Mouse (Mus musculus) limb, embryonic 13.5 days (tissue): ENCODE measurements around the gene Gnai2. TPM values are rescaled to one million over a fixed set of nuclear protein-coding genes. Genes with fewer than 3 reads are reported as not detected.
A peak's percentile ranks its signal among the peaks of the same experiment; 100 is the strongest.

Source experiments
- ATAC-seq: fragments of 200-750 bp; cut with Nextera tagmentation; 2 replicates; pipeline ENCODE4 v1.8.0; 2017; ENCODE audit warnings: low read depth, moderate number of reproducible peaks, moderate TSS enrichment; ENCODE audit not compliant: low FRiP score
- H3K27ac ChIP-seq: fragments of 300-500 bp; sonication (generic); 2 replicates; pipeline ENCODE4 v1.5.1; 2015; ENCODE audit warnings: inconsistent platforms, mild to moderate bottlenecking, moderate library complexity
- H3K27me3 ChIP-seq: fragments of 300-500 bp; sonication (generic); 2 replicates; pipeline ENCODE4 v1.6.1; 2015; ENCODE audit warnings: mild to moderate bottlenecking, inconsistent platforms
- H3K36me3 ChIP-seq: fragments of 300-500 bp; sonication (generic); 2 replicates; pipeline ENCODE4 v1.6.1; 2015; ENCODE audit warnings: inconsistent platforms, mild to moderate bottlenecking, moderate library complexity
- H3K4me1 ChIP-seq: fragments of 300-500 bp; sonication (generic); 2 replicates; pipeline ENCODE4 v1.6.1; 2015; ENCODE audit warnings: inconsistent platforms
- H3K4me2 ChIP-seq: fragments of 300-500 bp; sonication (generic); replicated peaks from 2 replicates; pipeline ENCODE4 v1.6.1; 2015; ENCODE audit warnings: inconsistent platforms, mild to moderate bottlenecking, moderate library complexity
- H3K4me3 ChIP-seq: fragments of 300-500 bp; sonication (generic); 2 replicates; pipeline ENCODE4 v1.5.1; 2015; ENCODE audit warnings: moderate library complexity, mild to moderate bottlenecking, inconsistent platforms
- H3K9ac ChIP-seq: fragments of 300-500 bp; sonication (generic); 2 replicates; pipeline ENCODE4 v1.6.1; 2015; ENCODE audit warnings: mild to moderate bottlenecking, inconsistent platforms
- H3K9me3 ChIP-seq: fragments of 300-500 bp; sonication (generic); 2 replicates; pipeline ENCODE4 v1.6.1; 2016; ENCODE audit warnings: inconsistent platforms
- WGBS: fragments of 180-500 bp; shearing (Covaris S2); methylation state at CpG from one replicate; pipeline ENCODE4 v1.1.7; 2015; 5-methylcytosine and 5-hydroxymethylcytosine counted together
- polyA plus RNA-seq: library from polyadenylated mRNA; unstranded; fragments of >200 nt; fragmentation: Nextera tagmentation; extraction: Ambion mirVana; gene quantifications from 2 replicates; pipeline ENCODE4 v1.2.1, GENCODE M21; 2015

Gnai2 gene
- polyA plus RNA-seq, 1 experiment from 2014 or later: 383 TPM

DNA sequence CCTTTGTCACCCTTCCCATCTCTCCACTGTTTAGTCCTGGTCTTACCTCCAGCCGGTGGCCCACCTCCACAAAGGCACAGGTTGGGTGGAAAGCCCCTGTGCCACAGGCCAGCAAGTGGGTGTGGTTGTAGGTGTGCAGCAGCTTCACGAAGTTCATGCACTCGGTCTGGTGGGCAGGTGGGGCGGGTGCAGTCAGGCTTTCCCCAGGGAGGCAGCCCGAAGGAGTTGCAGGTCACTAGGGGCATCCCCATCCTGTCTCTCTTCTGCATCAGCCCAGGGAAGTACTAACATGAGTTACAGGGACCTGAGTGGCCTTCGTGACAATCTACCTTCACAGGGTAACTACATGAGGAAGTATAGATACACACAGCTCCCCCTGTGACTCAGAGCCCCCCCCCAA lies 31.9 kb downstream of the Gnai2 start:
- Histone ChIP-seq H3K4me3 (no peak overlapping the region), H3K4me1 (peaks cover 60% of the 10 kb centered on the region), H3K4me2 (no peak overlapping the region), H3K36me3 (peaks cover 11% of the 10 kb centered on the region; the same call in 1 of the 2 replicates), H3K27ac (no peak overlapping the region), H3K9me3 (no peaks in the 10 kb centered on the region), H3K9ac (0 out of 2 replicates have a peak overlapping the region, but pooled peaks have one; percentile 4), H3K27me3 (0 out of 2 replicates have a peak, but pooled peaks cover 2% of the 10 kb centered on the region)
- ATAC-seq: no peak
- 81% methylated on average over 6 of the region's 6 CpGs for WGBS

GRCm38 (mm10) chr9:107602068-107602648 lies 33.0 kb downstream of the Gnai2 start:
- ATAC-seq: peak; percentile 73
- Histone ChIP-seq H3K27me3 (0 out of 2 replicates have a peak, but pooled peaks cover 2% of the 10 kb centered on the region), H3K4me2 (peak overlapping the region; percentile 17; the same call in 1 of the 2 replicates), H3K27ac (peak overlapping the region; percentile 67; the same call in 1 of the 2 replicates), H3K4me3 (no peak overlapping the region), H3K4me1 (peaks cover 49% of the 10 kb centered on the region), H3K9me3 (no peaks in the 10 kb centered on the region), H3K36me3 (peaks cover 13% of the 10 kb centered on the region; the same call in 1 of the 2 replicates), H3K9ac (peak overlapping the region; percentile 35; the same call in 1 of the 2 replicates)
- 15% methylated on average over 10 of the region's 10 CpGs for whole genome bisulfite sequencing

- WGBS: 80% methylated on average over 11 of the region's 11 CpGs
- H3K27me3 ChIP-seq: 0 out of 2 replicates have a peak, but pooled peaks cover 2% of the 10 kb centered on the region
- H3K27ac ChIP-seq: no peak overlapping the region
- H3K9me3 ChIP-seq: no peaks in the 10 kb centered on the region
- H3K4me1 ChIP-seq: peaks cover 40% of the 10 kb centered on the region
- ATAC-seq: no peak
- no peak overlapping the region for H3K4me2 ChIP-seq
- H3K4me3 ChIP-seq: no peak overlapping the region
- peaks cover 13% of the 10 kb centered on the region; the same call in 1 of the 2 replicates for H3K36me3 ChIP-seq
- H3K9ac ChIP-seq: no peak overlapping the region
These were observed 33.9 kb downstream of the Gnai2 start for GRCm38 (mm10) chr9:107601275-107601674.

GRCm38 (mm10) chr9:107600745-107601144 lies 34.4 kb downstream of the Gnai2 start:
- WGBS: 80% methylated on average over 12 of the region's 12 CpGs
- no peaks in the 10 kb centered on the region for H3K9me3 ChIP-seq
- H3K9ac ChIP-seq: no peak overlapping the region
- no peak overlapping the region for H3K4me3 ChIP-seq
- no peak overlapping the region for H3K27ac ChIP-seq
- ATAC-seq: no peak
- 0 out of 2 replicates have a peak, but pooled peaks cover 2% of the 10 kb centered on the region for H3K27me3 ChIP-seq
- H3K36me3 ChIP-seq: peaks cover 13% of the 10 kb centered on the region; the same call in 1 of the 2 replicates
- peaks cover 35% of the 10 kb centered on the region for H3K4me1 ChIP-seq
- no peak overlapping the region for H3K4me2 ChIP-seq

DNA sequence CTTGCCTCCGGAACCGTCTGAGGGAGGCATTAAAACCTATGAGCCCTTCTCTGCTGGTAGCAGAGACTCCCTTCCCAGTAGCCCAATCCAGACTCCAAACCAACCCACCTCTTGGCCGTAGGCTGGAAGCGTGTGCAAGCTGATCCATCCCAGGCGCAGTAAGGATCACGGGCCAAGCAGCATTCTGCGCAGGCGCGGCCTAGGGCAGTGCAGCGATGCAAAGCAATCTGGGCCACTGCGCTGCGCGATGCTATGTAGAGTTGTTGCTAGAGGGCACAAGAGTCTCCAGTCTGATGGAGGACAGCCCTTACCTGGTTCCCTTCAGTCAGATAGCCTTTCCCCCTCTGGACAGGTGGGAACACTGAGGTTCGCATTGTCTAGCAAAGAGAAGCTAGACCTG lies 35.3 kb downstream of the Gnai2 start:
- Histone ChIP-seq H3K27ac (no peak overlapping the region), H3K27me3 (0 out of 2 replicates have a peak, but pooled peaks cover 2% of the 10 kb centered on the region), H3K4me2 (no peak overlapping the region), H3K4me1 (peaks cover 26% of the 10 kb centered on the region), H3K36me3 (peaks cover 14% of the 10 kb centered on the region; the same call in 1 of the 2 replicates), H3K9me3 (no peaks in the 10 kb centered on the region), H3K4me3 (no peak overlapping the region), H3K9ac (no peak overlapping the region)
- ATAC-seq: no peak
- 63% methylated on average over 14 of the region's 14 CpGs for WGBS

GRCm38 (mm10) chr9:107599433-107599832 lies 35.7 kb downstream of the Gnai2 start:
- 86% methylated on average over 9 of the region's 9 CpGs for WGBS
- H3K27ac ChIP-seq: no peak overlapping the region
- H3K9me3 ChIP-seq: no peaks in the 10 kb centered on the region
- peaks cover 21% of the 10 kb centered on the region for H3K4me1 ChIP-seq
- peaks cover 18% of the 10 kb centered on the region for H3K36me3 ChIP-seq
- H3K4me2 ChIP-seq: no peak overlapping the region
- no peak for ATAC-seq
- H3K9ac ChIP-seq: no peak overlapping the region
- H3K27me3 ChIP-seq: 0 out of 2 replicates have a peak, but pooled peaks cover 2% of the 10 kb centered on the region
- H3K4me3 ChIP-seq: no peak overlapping the region

GRCm38 (mm10) chr9:107598385-107598784 lies 36.8 kb downstream of the Gnai2 start:
- 0 out of 2 replicates have a peak, but pooled peaks cover 2% of the 10 kb centered on the region for H3K27me3 ChIP-seq
- H3K9ac ChIP-seq: no peak overlapping the region
- ATAC-seq: no peak
- no peak overlapping the region for H3K4me3 ChIP-seq
- H3K4me2 ChIP-seq: no peak overlapping the region
- no peak overlapping the region for H3K27ac ChIP-seq
- peaks cover 29% of the 10 kb centered on the region for H3K36me3 ChIP-seq
- H3K4me1 ChIP-seq: peaks cover 11% of the 10 kb centered on the region
- H3K9me3 ChIP-seq: no peaks in the 10 kb centered on the region
- 80% methylated on average over 5 of the region's 5 CpGs for WGBS

- Histone ChIP-seq H3K4me2 (no peak overlapping the region), H3K4me3 (no peak overlapping the region), H3K9ac (no peak overlapping the region), H3K27ac (no peak overlapping the region), H3K27me3 (0 out of 2 replicates have a peak, but pooled peaks cover 2% of the 10 kb centered on the region), H3K36me3 (peaks cover 44% of the 10 kb centered on the region), H3K4me1 (0 out of 2 replicates have a peak, but pooled peaks cover 2% of the 10 kb centered on the region), H3K9me3 (no peaks in the 10 kb centered on the region)
- WGBS: 90% methylated on average over 11 of the region's 11 CpGs
- no peak for ATAC-seq
These were observed 38.3 kb downstream of the Gnai2 start for GRCm38 (mm10) chr9:107596619-107597569.

- Histone ChIP-seq H3K4me3 (no peak overlapping the region), H3K9me3 (no peaks in the 10 kb centered on the region), H3K36me3 (peaks cover 68% of the 10 kb centered on the region), H3K27me3 (no peaks in the 10 kb centered on the region), H3K27ac (no peak overlapping the region), H3K4me2 (no peak overlapping the region), H3K4me1 (no peaks in the 10 kb centered on the region), H3K9ac (no peak overlapping the region)
- WGBS: 74% methylated on average over 8 of the region's 8 CpGs
- ATAC-seq: no peak
These were observed 40.7 kb downstream of the Gnai2 start for GRCm38 (mm10) chr9:107594281-107595062.

DNA sequence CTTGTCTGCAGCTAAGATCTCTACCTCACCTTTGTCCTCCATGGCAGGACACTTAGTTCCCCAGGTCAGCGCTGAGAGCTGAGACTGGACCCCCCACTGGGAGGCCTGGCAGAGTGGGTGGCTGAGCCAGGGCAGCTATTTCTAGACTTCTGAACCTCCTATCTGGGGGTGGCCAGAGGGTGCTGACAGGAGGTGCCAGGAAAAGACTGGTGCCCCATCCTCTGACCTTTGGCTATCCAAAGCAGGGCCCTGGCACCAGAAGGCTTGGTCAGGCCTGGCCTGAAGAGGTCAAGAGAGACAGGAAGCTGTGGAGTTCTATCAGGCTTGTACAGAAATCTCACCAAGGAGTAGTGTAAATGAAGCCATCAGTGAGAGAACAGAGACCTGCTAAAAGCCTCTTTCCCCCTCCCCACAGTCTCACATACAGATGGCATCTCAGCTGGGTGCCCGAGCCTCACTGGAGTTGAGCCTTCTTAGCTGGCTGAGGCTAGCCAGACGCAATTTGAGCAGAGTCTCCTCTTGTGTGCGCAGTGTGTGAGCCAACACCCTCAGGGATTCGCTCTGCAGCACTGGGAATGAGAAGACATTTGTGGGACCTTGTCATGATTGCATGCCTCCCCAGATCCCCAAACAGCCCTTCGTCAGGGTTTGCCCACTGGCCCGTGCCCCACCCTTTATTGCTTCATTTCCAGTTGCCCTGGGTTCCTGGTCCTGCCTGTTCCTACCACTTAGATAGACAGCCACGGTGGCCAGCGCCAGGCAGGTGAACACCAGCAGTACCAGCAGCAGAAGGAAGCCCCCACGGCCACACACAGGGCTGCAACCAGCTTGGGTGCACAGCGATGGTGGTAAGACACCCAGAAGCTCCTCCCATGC lies 41.8 kb downstream of the Gnai2 start:
- 80% methylated on average over 11 of the region's 11 CpGs for WGBS
- Histone ChIP-seq H3K4me2 (no peak overlapping the region), H3K36me3 (peaks cover 60% of the 10 kb centered on the region), H3K27ac (no peak overlapping the region), H3K9ac (no peak overlapping the region), H3K27me3 (no peaks in the 10 kb centered on the region), H3K4me3 (no peak overlapping the region), H3K9me3 (no peaks in the 10 kb centered on the region), H3K4me1 (peaks cover 8% of the 10 kb centered on the region)
- no peak for ATAC-seq

DNA sequence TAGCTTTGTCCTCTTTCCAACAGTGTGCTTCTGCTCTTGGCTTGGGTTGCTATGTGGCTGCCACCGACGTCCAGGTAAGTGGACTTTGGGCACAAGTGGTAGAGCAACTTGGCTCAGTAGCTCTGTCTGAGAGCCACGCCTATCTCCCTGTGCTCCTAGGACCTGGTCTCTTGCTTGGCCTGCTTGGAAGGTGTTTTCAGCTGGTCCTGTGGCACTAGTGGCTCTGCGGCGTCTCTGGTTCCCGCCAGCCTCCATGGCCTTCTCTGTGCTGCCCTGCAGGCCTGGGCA lies 44.5 kb downstream of the Gnai2 start:
- 93% methylated on average over 6 of the region's 6 CpGs for WGBS

More for the DNA sequence above, 44.5 kb downstream of the Gnai2 start:
- H3K27ac ChIP-seq: no peak overlapping the region
- H3K4me3 ChIP-seq: no peak overlapping the region
- H3K4me2 ChIP-seq: no peak overlapping the region
- peaks cover 57% of the 10 kb centered on the region for H3K36me3 ChIP-seq
- no peaks in the 10 kb centered on the region for H3K9me3 ChIP-seq
- no peaks in the 10 kb centered on the region for H3K27me3 ChIP-seq
- no peak for ATAC-seq
- no peak overlapping the region for H3K9ac ChIP-seq
- peaks cover 12% of the 10 kb centered on the region for H3K4me1 ChIP-seq
